Mouse (Mus musculus): Measurements from ENCODE around the gene Gm4450.
"Not testable (repeated sequence)": the region's sequence is repeated elsewhere in the genome, so short reads cannot be mapped to it uniquely, and the experiment has no call there.

Gene Gm4450

GRCm38 (mm10) chr3:98457026-98457425 is at the start of gene Gm4450:
Gene Gm4450, minus strand, starts transcription at chr3:98457126.
- DNase-seq (ENCODE audit: low read depth, low spot score): not testable (repeated sequence)

GRCm38 (mm10) chr3:98497401-98497800 is 40.5 kb upstream of the Gm4450 start:
- not testable (repeated sequence) for DNase-seq (ENCODE audit: low read depth, low spot score)

- not testable (repeated sequence) for DNase-seq (ENCODE audit: low read depth, low spot score)
Observed at GRCm38 (mm10) chr3:98496762-98497161, 39.8 kb upstream of the Gm4450 start.

- not testable (repeated sequence) for DNase-seq (ENCODE audit: low read depth, low spot score)
Observed at GRCm38 (mm10) chr3:98495055-98495454, 38.1 kb upstream of the Gm4450 start.

GRCm38 (mm10) chr3:98494184-98494583 is 37.3 kb upstream of the Gm4450 start:
- DNase-seq (ENCODE audit: low read depth, low spot score): not testable (repeated sequence)

GRCm38 (mm10) chr3:98471499-98471898 is 14.6 kb upstream of the Gm4450 start:
- not testable (repeated sequence) for DNase-seq (ENCODE audit: low read depth, low spot score)

GRCm38 (mm10) chr3:98471057-98471456 is 14.1 kb upstream of the Gm4450 start:
- DNase-seq (ENCODE audit: low read depth, low spot score): not testable (repeated sequence)

- not testable (repeated sequence) for DNase-seq (ENCODE audit: low read depth, low spot score)
Observed at GRCm38 (mm10) chr3:98469323-98469722, 12.4 kb upstream of the Gm4450 start.

GRCm38 (mm10) chr3:98453786-98454185 is 3.1 kb downstream of the Gm4450 start:
- DNase-seq (ENCODE audit: low read depth, low spot score): not testable (repeated sequence)

- not testable (repeated sequence) for DNase-seq (ENCODE audit: low read depth, low spot score)
Observed at GRCm38 (mm10) chr3:98443924-98444323, 13.0 kb downstream of the Gm4450 start.

GRCm38 (mm10) chr3:98443149-98443779 is 13.7 kb downstream of the Gm4450 start:
- DNase-seq (ENCODE audit: low read depth, low spot score): not testable (repeated sequence)

- not testable (repeated sequence) for DNase-seq (ENCODE audit: low read depth, low spot score)
Observed at GRCm38 (mm10) chr3:98442245-98442644, 14.7 kb downstream of the Gm4450 start.

- DNase-seq (ENCODE audit: low read depth, low spot score): no peak
Observed at GRCm38 (mm10) chr3:98435030-98435429, 21.9 kb downstream of the Gm4450 start.

GRCm38 (mm10) chr3:98434088-98434816 is 22.7 kb downstream of the Gm4450 start:
- peak; percentile 73 for DNase-seq (ENCODE audit: low read depth, low spot score)

GRCm38 (mm10) chr3:98428928-98429525 is 27.9 kb downstream of the Gm4450 start:
- DNase-seq (ENCODE audit: low read depth, low spot score): peak; percentile 0

- DNase-seq (ENCODE audit: low read depth, low spot score): no peak
Observed at GRCm38 (mm10) chr3:98428449-98428775, 28.5 kb downstream of the Gm4450 start.

GRCm38 (mm10) chr3:98427600-98428448 is 29.1 kb downstream of the Gm4450 start:
- peak; percentile 82 for DNase-seq (ENCODE audit: low read depth, low spot score)

- DNase-seq (ENCODE audit: low read depth, low spot score): no peak
Observed at GRCm38 (mm10) chr3:98427260-98427599, 29.7 kb downstream of the Gm4450 start.

GRCm38 (mm10) chr3:98426749-98427148 is 30.2 kb downstream of the Gm4450 start:
- peak; percentile 1 for DNase-seq (ENCODE audit: low read depth, low spot score)

GRCm38 (mm10) chr3:98422926-98423325 is 34.0 kb downstream of the Gm4450 start:
- DNase-seq (ENCODE audit: low read depth, low spot score): peak; percentile 0

GRCm38 (mm10) chr3:98419786-98420070 is 37.2 kb downstream of the Gm4450 start:
- peak; percentile 1 for DNase-seq (ENCODE audit: low read depth, low spot score)

Measured in R1 (cell line).